ENCODE assay signal across 7 mouse cellular contexts in genomic region chr11:80429009-80429475, GRCm38 (mm10). TPM values are rescaled to one million over a fixed set of nuclear protein-coding genes. Genes with fewer than 3 reads are reported as not detected.
DNase-seq lines count a peak whose midpoint lies in the region; ATAC-seq lines count a peak whose summit lies in the region.

No protein-coding gene starts in this region.

- H3K27ac ChIP-seq in heart, embryonic 14.5 days (replicated peaks in 1 of 2; ENCODE audit: control insufficient read depth in 1 of 2, insufficient read depth in 1 of 2, low read depth in 2 of 2, low read length in 2 of 2): peak overlapping the region; percentile 84 to 90

- no peaks in the 10 kb centered on the region for H3K9me3 ChIP-seq in heart, embryonic 14.5 days (ENCODE audit: control insufficient read depth, low read length)

- peak overlapping the region; percentile 84 for H3K4me2 ChIP-seq in heart, embryonic 14.5 days (ENCODE audit: low read length)

- DNase-seq in 3134 (ENCODE audit: extremely low read depth, insufficient read length, low spot score): peak; percentile 70
- peak; percentile 51 for DNase-seq in CD4-positive helper T cell, adult 2 months (ENCODE audit: low read depth, low spot score)
- DNase-seq in c-Kit-positive CD71-positive TER-119-negative erythroid progenitor cells, embryonic 14.5 days (ENCODE audit: low read depth): peak; percentile 36
- DNase-seq in kidney, postnatal 25 days: peak; percentile 32 to 67
- peak; percentile 34 for DNase-seq in lung, postnatal 14 days
- peak; percentile 36 to 47 for DNase-seq in right cerebral cortex, adult 2 months (ENCODE audit: low spot score in 2 of 2)

- peak overlapping the region; percentile 97 for H3K9ac ChIP-seq in heart, embryonic 14.5 days (ENCODE audit: low read length)

- under 1% methylated on average over 37 of the region's 37 CpGs for WGBS in heart, embryonic 14.5 days

- no peaks in the 10 kb centered on the region for H3K27me3 ChIP-seq in heart, embryonic 14.5 days (ENCODE audit: control insufficient read depth, insufficient read depth, low read length)

- H3K4me1 ChIP-seq in heart, embryonic 14.5 days (ENCODE audit: control insufficient read depth in 2 of 2, insufficient read depth in 2 of 2, low read length in 2 of 2): peaks cover 3 to 8% of the 10 kb centered on the region in 2 experiments; a peak in 3 of 4 replicates

- H3K36me3 ChIP-seq in heart, embryonic 14.5 days (ENCODE audit: control insufficient read depth, insufficient read depth, low read length): peaks cover 22% of the 10 kb centered on the region

- ATAC-seq in heart, embryonic 14.5 days (ENCODE audit: insufficient number of reproducible peaks, insufficient read depth, low FRiP score, low read depth): peak; percentile 54

- H3K4me3 ChIP-seq in heart, embryonic 14.5 days (ENCODE audit: control insufficient read depth in 1 of 2, insufficient read depth in 1 of 2, low read depth in 1 of 2, low read length in 2 of 2): peak overlapping the region; percentile 97 to 100

RNA-seq across cellular contexts. Expression of gene Psmd11, which starts 0.6 kb away (rescaled TPM):
- 174 and 182 TPM in 2 replicates for polyA plus RNA-seq in heart, embryonic 14.5 days (2014; fragmentation: Nextera tagmentation; extraction: Ambion mirVana)

RNA-seq across cellular contexts. Expression of gene Zfp207, which starts 46.0 kb away (rescaled TPM):
- 163 and 165 TPM in 2 replicates for polyA plus RNA-seq in heart, embryonic 14.5 days (2014; fragmentation: Nextera tagmentation; extraction: Ambion mirVana)

RNA-seq across cellular contexts. Expression of gene Cdk5r1, which starts 47.8 kb away (rescaled TPM):
- 0.23 and 0.36 TPM in 2 replicates for polyA plus RNA-seq in heart, embryonic 14.5 days (2014; fragmentation: Nextera tagmentation; extraction: Ambion mirVana)

RNA-seq across cellular contexts. Expression of gene 5730455P16Rik, which starts 51.2 kb away (rescaled TPM):
- 17.1 and 19.8 TPM in 2 replicates for polyA plus RNA-seq in heart, embryonic 14.5 days (2014; fragmentation: Nextera tagmentation; extraction: Ambion mirVana)

Comparison
In these comparisons a context has a peak if more than half of its experiments do, and no peak if none do; other contexts are left out.
1. Peak in every context shown above with its lines: DNase-seq, ATAC-seq, H3K4me3 ChIP-seq and H3K27ac ChIP-seq.